Mouse (Mus musculus) layer of hippocampus, adult 8-10 months (tissue): ENCODE measurements around the gene Cmtm6. TPM values are rescaled to one million over a fixed set of nuclear protein-coding genes. Genes with fewer than 3 reads are reported as not detected.
A peak's percentile ranks its signal among the peaks of the same experiment; 100 is the strongest.

Experiments
- DNase-seq, 2 experiments: peaks; one replicate each; pipeline ENCODE4 v3.0.0; 2022; ENCODE audit warnings: low spot score in 2 of 2
- total RNA-seq, 4 experiments: library from RNA; stranded (reverse); gene quantifications; 2 replicates each; pipeline ENCODE4 v1.2.4; 2022

Cmtm6 gene
- total RNA-seq, 4 experiments from 2014 or later: 19.3 to 33.9 (median 25.7) TPM

- DNase-seq: no peak
These were observed 758 bp upstream of the Cmtm6 start for GRCm38 (mm10) chr9:114729911-114730805.

- DNase-seq: no peak
These were observed 1.2 kb downstream of the Cmtm6 start for GRCm38 (mm10) chr9:114731871-114732682.

GRCm38 (mm10) chr9:114733238-114733637, 2.3 kb downstream of the Cmtm6 start:
- DNase-seq: no peak

- no peak for DNase-seq
These were observed 5.5 kb downstream of the Cmtm6 start for GRCm38 (mm10) chr9:114736442-114736841.

- no peak for DNase-seq
These were observed 9.4 kb downstream of the Cmtm6 start for GRCm38 (mm10) chr9:114740336-114740735.

- no peak for DNase-seq
These were observed 11.8 kb downstream of the Cmtm6 start for GRCm38 (mm10) chr9:114742731-114743130.

- DNase-seq: no peak
These were observed 14.2 kb downstream of the Cmtm6 start for GRCm38 (mm10) chr9:114745163-114745562.

- DNase-seq: no peak
These were observed 14.7 kb downstream of the Cmtm6 start for GRCm38 (mm10) chr9:114745654-114746053.

- no peak for DNase-seq
These were observed 16.1 kb downstream of the Cmtm6 start for GRCm38 (mm10) chr9:114747012-114747411.

- no peak for DNase-seq
These were observed 16.6 kb downstream of the Cmtm6 start for GRCm38 (mm10) chr9:114747466-114747865.

- DNase-seq: no peak
These were observed 20.7 kb downstream of the Cmtm6 start for GRCm38 (mm10) chr9:114751582-114751981.

- DNase-seq: no peak
These were observed 21.4 kb downstream of the Cmtm6 start for GRCm38 (mm10) chr9:114752311-114752710.

- peak; percentile 79 to 90 for DNase-seq
These were observed 22.1 kb downstream of the Cmtm6 start for GRCm38 (mm10) chr9:114752863-114753484.

GRCm38 (mm10) chr9:114758272-114758671, 27.4 kb downstream of the Cmtm6 start:
- DNase-seq: no peak

GRCm38 (mm10) chr9:114758801-114759200, 27.9 kb downstream of the Cmtm6 start:
- DNase-seq: no peak

GRCm38 (mm10) chr9:114759886-114760285, 29.0 kb downstream of the Cmtm6 start:
- DNase-seq: no peak

GRCm38 (mm10) chr9:114760353-114760752, 29.4 kb downstream of the Cmtm6 start:
- no peak for DNase-seq

- DNase-seq: no peak
These were observed 30.9 kb downstream of the Cmtm6 start for GRCm38 (mm10) chr9:114761848-114762247.

GRCm38 (mm10) chr9:114763341-114763740, 32.4 kb downstream of the Cmtm6 start:
- DNase-seq: no peak

- DNase-seq: peak in 1 of 2 experiments; percentile 49
These were observed 36.1 kb downstream of the Cmtm6 start for GRCm38 (mm10) chr9:114767030-114767429.

GRCm38 (mm10) chr9:114767507-114767906, 36.6 kb downstream of the Cmtm6 start:
- DNase-seq: no peak

GRCm38 (mm10) chr9:114768066-114768465, 37.1 kb downstream of the Cmtm6 start:
- DNase-seq: no peak
